Mouse (Mus musculus) c-Kit-negative CD71-positive TER-119-positive erythroid progenitor cells, embryonic 14.5 days (primary cell): ENCODE data around the gene Itih4.
A peak's percentile ranks its signal among the peaks of the same experiment; 100 is the strongest.

Source experiments
- DNase-seq: peaks from one replicate; pipeline ENCODE4 v3.0.0-alpha.2; 2013; ENCODE audit warnings: low read depth, low spot score

Itih4 gene

GRCm38 (mm10) chr14:30942254-30942653, 56.0 kb downstream of the Itih4 start:
- DNase-seq = no peak

GRCm38 (mm10) chr14:30943038-30943437, 56.8 kb downstream of the Itih4 start, which contains the start of gene Itih1:
Gene Itih1, minus strand, starts transcription at chr14:30943289.
- no peak for DNase-seq

GRCm38 (mm10) chr14:30943860-30944674, 57.8 kb downstream of the Itih4 start:
- no peak for DNase-seq

- DNase-seq = no peak
Observed at GRCm38 (mm10) chr14:30944745-30945144, 58.5 kb downstream of the Itih4 start.

- DNase-seq = no peak
Observed at GRCm38 (mm10) chr14:30949986-30950385, 63.7 kb downstream of the Itih4 start.

GRCm38 (mm10) chr14:30951154-30951825, 65.0 kb downstream of the Itih4 start, which contains the start of gene Nek4:
Gene Nek4, plus strand, starts transcription at chr14:30951377.
- peak; percentile 87 for DNase-seq
